Mouse (Mus musculus) embryo, embryonic 11 days (tissue): ENCODE results near the gene Kras.

Source experiments
- DNase-seq: peaks from one replicate; pipeline ENCODE4 v3.0.0-alpha.2; 2015

Kras gene

GRCm38 (mm10) chr6:145250185-145250791 is at the start of gene Kras:
Gene Kras, minus strand, starts transcription at chr6:145250239.
- peak; percentile 98 for DNase-seq

GRCm38 (mm10) chr6:145297626-145298025 is 47.6 kb upstream of the Kras start:
- no peak for DNase-seq

GRCm38 (mm10) chr6:145296979-145297378 is 46.9 kb upstream of the Kras start:
- no peak for DNase-seq

- DNase-seq: no peak
Observed at GRCm38 (mm10) chr6:145295171-145295570, 45.1 kb upstream of the Kras start.

- DNase-seq: no peak
Observed at GRCm38 (mm10) chr6:145293156-145293555, 43.1 kb upstream of the Kras start.

- peak; percentile 28 for DNase-seq
Observed at GRCm38 (mm10) chr6:145291383-145292289, 41.6 kb upstream of the Kras start.

GRCm38 (mm10) chr6:145285656-145286055 is 35.6 kb upstream of the Kras start:
- DNase-seq: no peak

GRCm38 (mm10) chr6:145284286-145284685 is 34.2 kb upstream of the Kras start:
- no peak for DNase-seq

GRCm38 (mm10) chr6:145277138-145277763 is 27.2 kb upstream of the Kras start:
- DNase-seq: no peak

- DNase-seq: peak; percentile 86
Observed at GRCm38 (mm10) chr6:145276265-145276780, 26.3 kb upstream of the Kras start.

GRCm38 (mm10) chr6:145275586-145276219 is 25.7 kb upstream of the Kras start:
- DNase-seq: no peak

GRCm38 (mm10) chr6:145273971-145274620 is 24.1 kb upstream of the Kras start:
- DNase-seq: no peak

GRCm38 (mm10) chr6:145272142-145272937 is 22.3 kb upstream of the Kras start:
- no peak for DNase-seq

- no peak for DNase-seq
Observed at GRCm38 (mm10) chr6:145269313-145269845, 19.3 kb upstream of the Kras start.

- no peak for DNase-seq
Observed at GRCm38 (mm10) chr6:145267692-145268091, 17.7 kb upstream of the Kras start.

- no peak for DNase-seq
Observed at GRCm38 (mm10) chr6:145262314-145262713, 12.3 kb upstream of the Kras start.

GRCm38 (mm10) chr6:145256701-145257073 is 6.6 kb upstream of the Kras start:
- DNase-seq: no peak

GRCm38 (mm10) chr6:145255952-145256700 is 6.1 kb upstream of the Kras start:
- no peak for DNase-seq

- no peak for DNase-seq
Observed at GRCm38 (mm10) chr6:145250820-145251219, 781 bp upstream of the Kras start.
